Mouse (Mus musculus) kidney, adult 9 months (tissue): ENCODE measurements around the gene C1qtnf12.

Experiments
- DNase-seq: peaks from one replicate; pipeline ENCODE4 v3.0.0; 2022

C1qtnf12 gene

GRCm38 (mm10) chr4:155962167-155962971 is at the start of gene C1qtnf12:
Gene C1qtnf12 (plus strand): TSS chr4:155962318.
- peak; percentile 76 for DNase-seq

GRCm38 (mm10) chr4:155932031-155932430 is 30.1 kb upstream of the C1qtnf12 start:
- no peak for DNase-seq

GRCm38 (mm10) chr4:155943049-155943452 is 19.1 kb upstream of the C1qtnf12 start:
- DNase-seq: peak; percentile 32

DNA sequence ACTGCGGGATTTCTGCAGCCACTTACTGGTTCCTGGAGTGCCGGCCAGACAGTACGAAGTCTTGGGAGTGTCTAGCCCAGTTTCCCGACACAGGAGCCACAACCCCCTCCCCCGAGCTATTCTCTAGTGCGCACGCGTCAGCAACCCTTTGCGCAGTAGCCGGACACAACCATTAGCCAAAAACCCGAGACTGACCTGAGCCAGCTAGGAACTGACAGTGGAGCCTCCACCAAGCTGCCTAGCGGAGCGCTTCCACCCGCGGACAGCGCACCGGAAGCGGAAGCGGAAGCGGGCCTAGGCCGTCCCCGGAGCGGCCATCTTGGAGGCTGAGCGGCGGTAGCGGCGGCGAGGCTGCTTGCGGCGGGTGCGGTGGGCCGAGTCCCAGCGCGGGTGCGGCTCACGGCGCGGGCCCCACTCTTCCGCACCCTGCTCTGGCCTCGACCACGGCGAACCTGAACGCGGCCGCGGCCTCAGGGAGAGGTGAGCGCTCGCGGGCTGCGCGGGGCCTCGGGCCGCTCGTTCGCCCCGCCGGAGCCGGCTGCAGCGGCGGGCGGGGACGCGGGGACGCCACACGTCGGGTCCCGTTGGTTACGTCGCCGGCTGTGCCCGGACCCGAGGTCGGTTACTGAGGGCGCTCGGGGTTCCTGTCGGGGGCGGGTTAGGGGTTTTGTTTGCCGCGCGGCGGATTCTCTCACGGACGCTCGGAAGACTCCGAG is 18.4 kb upstream of the C1qtnf12 start, which contains the start of gene Ube2j2:
TSS of gene Ube2j2 (plus strand) at position 298 of the 716 bp plus-strand sequence.
- DNase-seq: peak; percentile 97

DNA sequence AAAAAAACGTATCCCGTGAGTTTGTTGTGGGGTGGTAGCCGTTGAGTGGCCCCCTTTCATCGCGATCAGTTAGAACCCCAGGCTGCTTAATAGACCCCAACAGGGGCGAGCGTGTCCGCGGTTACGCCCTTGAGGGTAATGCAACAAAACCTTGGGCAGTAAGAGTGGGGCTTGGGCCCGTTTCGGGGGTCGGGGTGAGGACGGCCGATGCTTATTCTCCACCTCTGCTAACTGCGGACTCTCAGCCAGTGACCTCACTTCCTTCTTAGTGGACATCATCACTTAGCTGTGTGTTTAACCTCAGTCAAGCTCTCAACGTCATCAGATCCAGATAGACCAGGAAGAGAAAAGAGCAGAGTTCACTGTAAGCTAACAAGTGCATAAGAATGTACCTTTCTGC is 17.8 kb upstream of the C1qtnf12 start:
- DNase-seq: peak; percentile 36

GRCm38 (mm10) chr4:155947094-155947493 is 15.0 kb upstream of the C1qtnf12 start:
- no peak for DNase-seq

- no peak for DNase-seq
These were observed 6.6 kb upstream of the C1qtnf12 start for GRCm38 (mm10) chr4:155955491-155955890.

DNA sequence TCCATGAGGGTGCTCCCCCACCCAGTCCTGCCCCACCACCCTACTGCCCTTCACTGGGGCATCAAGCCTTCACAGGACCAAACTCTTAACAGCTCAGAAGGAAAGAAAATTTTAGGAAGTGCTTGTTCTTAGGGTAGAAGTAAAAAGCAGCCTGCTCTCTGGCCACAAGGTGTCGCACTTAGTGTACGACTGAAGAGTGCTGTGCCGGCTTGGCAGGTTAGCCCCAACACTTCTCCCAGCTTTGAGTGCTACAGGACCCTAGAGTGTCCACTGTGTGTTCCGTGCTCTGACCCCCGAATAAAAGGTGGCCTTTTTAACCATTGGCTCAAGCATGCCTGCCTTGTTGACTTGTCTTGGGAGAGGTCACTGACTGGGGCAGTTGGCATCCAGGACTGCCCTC is 2.8 kb upstream of the C1qtnf12 start:
- DNase-seq: peak; percentile 82

DNA sequence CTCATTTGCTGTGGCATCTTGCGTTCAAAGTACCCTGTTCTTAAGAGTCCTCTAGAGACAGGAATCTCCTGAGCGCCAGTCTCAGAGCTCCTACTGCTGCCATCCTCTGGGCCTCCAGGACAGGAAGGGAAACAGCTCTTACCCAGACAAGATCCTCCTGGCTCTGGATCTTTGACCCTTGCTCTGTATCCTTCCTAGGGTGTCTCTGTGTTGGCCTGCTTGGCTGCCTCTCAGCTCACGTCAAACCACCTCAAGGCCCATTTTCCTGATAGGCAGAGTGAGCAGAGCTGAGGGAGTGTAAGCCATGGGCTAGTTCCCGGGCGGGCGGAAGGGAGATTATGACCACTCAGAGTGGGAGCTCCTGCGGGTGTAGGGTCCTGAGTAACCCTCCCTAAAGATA is 988 bp downstream of the C1qtnf12 start:
- peak; percentile 75 for DNase-seq

DNA sequence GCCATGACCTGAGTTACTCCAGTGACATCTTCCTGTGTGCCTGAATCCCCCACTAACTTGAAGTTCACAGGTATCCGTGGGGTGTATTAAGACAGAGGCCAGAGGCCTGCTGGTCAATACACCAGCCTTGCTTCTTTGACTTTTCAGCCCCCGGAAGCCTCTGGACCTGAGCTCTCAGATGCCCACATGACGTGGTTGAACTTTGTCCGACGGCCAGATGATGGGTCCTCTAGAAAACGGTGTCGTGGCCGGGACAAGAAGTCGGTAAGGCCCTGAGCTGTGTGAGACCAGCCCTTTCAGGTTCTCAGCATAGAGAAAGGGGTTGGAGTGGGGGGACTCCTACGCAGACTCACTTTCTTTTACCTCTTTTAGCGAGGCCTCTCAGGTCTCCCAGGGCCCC is 2.3 kb downstream of the C1qtnf12 start:
- DNase-seq: peak; percentile 64

DNA sequence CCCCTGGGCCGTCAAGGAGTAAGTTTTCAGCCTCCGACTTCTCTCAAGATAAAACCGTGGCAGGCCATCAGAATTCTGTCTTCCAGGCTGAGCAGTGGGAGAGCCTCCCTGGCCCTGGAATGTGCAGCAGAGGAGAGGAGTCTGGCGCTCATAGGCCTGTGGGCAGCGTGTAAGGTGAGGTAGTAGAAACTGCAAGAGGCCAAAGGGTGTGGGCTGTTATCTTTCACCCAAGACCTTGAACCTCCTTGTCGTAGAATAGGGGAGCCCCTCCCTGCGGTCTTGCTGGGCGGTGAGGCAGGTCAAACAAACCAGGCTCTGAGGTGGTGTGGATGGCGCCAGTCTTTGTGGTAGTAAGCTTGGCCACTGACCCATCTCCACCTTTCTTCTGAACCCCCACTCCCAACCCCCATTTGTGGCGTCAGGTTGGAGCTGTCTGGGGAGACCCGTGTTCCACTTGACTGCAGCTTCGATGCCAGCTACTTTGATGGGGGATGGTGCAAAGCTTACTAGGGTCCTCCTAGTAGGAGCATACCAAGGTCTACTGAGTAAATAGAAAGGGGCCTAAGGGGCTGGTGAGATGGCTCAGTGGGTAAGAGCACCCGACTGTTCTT is 7.0 kb downstream of the C1qtnf12 start:
- no peak for DNase-seq

GRCm38 (mm10) chr4:155970286-155970685 is 8.2 kb downstream of the C1qtnf12 start:
- DNase-seq: no peak

GRCm38 (mm10) chr4:155972651-155973050 is 10.5 kb downstream of the C1qtnf12 start:
- no peak for DNase-seq

- DNase-seq: no peak
These were observed 11.1 kb downstream of the C1qtnf12 start for GRCm38 (mm10) chr4:155973239-155973638.

DNA sequence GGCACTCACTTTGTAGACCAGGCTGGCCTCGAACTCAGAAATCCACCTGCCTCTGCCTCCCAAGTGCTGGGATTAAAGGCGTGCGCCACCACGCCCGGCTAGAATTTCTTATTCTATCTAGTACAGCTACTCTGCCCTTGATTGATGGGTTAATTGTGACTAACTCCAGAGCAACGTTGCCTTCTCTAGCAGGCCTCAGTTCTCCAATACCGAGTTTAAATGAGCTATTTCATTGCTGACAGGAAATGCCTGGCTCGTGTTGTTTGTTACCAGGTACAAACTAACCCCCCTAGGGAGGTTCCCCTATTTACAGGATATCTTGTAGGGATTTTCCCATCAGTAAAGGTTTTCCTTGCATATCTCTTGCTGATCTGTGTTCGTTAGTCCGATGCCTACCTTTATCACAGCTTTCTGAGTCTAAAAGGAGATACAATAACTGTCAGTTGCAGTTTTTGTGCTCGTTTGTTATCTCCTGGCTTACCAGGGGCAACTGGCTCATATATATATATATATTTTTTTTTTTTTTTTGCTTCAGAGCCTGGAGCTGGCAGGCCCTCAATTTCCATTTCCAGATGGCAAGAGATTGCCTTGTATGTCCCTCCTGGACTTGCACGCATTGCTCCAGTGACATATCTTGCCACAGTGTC is 19.4 kb downstream of the C1qtnf12 start:
- no peak for DNase-seq

DNA sequence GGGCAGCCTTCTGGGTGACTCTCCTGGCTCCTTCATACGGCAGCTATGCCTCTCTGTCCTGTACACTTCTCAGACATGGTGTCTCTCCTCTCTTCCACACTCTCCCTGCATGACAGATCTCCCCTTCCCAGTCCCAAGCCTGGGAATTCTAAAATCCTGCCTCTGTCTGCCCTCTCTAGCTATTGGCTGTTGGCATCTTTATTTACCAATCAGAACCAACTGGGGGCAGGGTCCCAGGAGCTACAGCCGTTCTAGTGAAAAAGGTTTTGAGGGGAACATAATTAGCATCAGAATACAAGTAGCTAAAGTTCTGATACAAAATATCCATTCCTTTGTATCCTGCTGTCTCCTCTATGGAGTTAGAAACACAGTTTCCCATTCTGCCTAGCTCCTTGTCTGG is 21.7 kb downstream of the C1qtnf12 start:
- no peak for DNase-seq

DNA sequence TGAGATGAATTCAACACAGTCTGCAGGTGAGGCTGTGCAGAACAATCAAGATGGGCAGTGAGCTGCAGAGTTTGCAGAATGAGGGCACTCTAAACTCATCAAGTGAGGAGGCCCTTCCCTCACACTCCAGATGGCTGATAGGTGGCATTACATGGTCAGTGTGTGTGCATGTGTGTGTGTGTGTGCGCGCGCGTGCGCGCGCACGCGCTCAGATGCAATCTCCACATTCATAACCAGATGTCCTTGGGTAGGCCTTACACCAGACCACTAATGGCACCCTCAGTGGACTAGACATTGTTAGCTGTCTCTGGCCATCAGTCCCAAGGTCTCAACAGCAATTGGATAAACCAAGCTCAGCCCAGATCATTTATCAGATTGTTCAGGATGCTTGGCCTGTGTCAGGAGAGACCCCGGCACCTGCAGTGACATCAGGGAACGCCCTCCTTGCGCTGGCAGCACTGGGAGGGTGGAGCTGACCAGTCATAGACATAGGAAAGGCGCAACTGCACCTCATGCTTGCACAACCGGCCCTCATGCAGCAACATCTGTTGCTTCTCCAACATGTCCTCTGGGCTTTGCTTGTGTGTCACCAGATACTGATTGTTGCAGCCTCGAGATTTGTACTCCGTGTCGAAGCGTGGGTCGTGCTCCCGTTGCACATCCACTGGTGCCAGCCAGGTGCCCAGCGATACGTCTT is 29.2 kb downstream of the C1qtnf12 start:
- no peak for DNase-seq

GRCm38 (mm10) chr4:155991908-155992230 is 29.8 kb downstream of the C1qtnf12 start:
- DNase-seq: peak; percentile 49

DNA sequence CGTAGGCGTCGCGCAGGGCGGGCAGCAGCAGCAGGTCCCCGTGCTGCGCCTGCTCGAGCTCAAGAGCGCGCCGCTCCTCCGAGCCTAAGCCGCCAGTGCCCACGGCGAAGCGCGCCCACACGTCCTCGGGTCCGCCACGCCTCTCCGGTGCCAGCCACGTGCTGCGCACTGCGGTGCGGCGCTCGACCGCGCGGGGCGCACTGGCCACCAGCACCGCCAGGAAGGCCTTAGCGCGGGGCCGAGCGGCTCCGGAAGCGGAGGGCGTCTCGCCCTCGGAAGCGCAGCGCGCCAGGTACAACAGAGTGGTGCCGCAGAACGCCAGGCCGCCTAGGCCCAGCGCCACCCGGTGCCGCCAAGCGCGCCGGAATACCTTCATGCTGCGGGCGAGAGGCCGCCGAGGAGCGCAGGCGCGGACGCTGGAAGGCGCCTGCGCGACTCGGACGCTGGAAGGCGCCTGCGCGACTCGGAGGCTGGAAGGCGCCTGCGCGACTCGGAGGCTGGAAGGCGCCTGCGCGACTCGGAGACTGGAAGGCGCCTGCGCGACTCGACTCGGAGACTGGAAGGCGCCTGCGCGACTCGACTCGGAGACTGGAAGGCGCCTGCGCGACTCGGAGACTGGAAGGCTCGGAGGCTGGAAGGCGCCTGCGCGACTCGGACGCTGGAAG is 30.3 kb downstream of the C1qtnf12 start, which contains the start of the genes B3galt6 and Sdf4:
TSS of gene B3galt6 (minus strand) at position 409 of the 665 bp plus-strand sequence.
TSS of gene Sdf4 (plus strand) at position 632 of the 665 bp plus-strand sequence.
- peak; percentile 87 for DNase-seq

- DNase-seq: peak; percentile 98
These were observed 30.9 kb downstream of the C1qtnf12 start for GRCm38 (mm10) chr4:155992906-155993547.

- no peak for DNase-seq
These were observed 31.5 kb downstream of the C1qtnf12 start for GRCm38 (mm10) chr4:155993606-155994005.
